Mouse (Mus musculus) ES-E14 (cell line): Measurements from ENCODE around the gene Dnali1. TPM values are rescaled to one million over a fixed set of nuclear protein-coding genes. Genes with fewer than 3 reads are reported as not detected.

Source experiments
- DNase-seq: peaks from one replicate; pipeline ENCODE4 v3.0.0-alpha.2; 2013; ENCODE audit warnings: low read depth, low spot score
- H3K27ac ChIP-seq: 2 replicates; pipeline ENCODE4 v1.5.1; 2012; ENCODE audit warnings: low read depth, mild to moderate bottlenecking, low read length, moderate library complexity, mixed read lengths; ENCODE audit not compliant: poor library complexity, insufficient read depth, severe bottlenecking
- H3K36me3 ChIP-seq: 2 replicates; pipeline ENCODE4 v1.6.1; 2012; ENCODE audit warnings: mild to moderate bottlenecking, low read length, moderate library complexity, mixed read lengths; ENCODE audit not compliant: control insufficient read depth, poor library complexity, insufficient read depth, severe bottlenecking
- H3K4me1 ChIP-seq, 2 experiments: fragments of 150-350 bp in 1 of 2; sonication (generic) in 1 of 2; 2 replicates each; pipeline ENCODE4 v1.6.1; 2012; ENCODE audit warnings: low read length in 2 of 2, mild to moderate bottlenecking in 1 of 2, mixed read lengths in 1 of 2; ENCODE audit not compliant: control insufficient read depth in 2 of 2, insufficient read depth in 2 of 2, poor library complexity in 1 of 2
- H3K4me3 ChIP-seq, 2 experiments: fragments of 150-350 bp in 1 of 2; sonication (generic) in 1 of 2; 2 replicates each; pipeline ENCODE4 v1.5.1; 2012; ENCODE audit warnings: low read length in 2 of 2, low read depth in 1 of 2, mild to moderate bottlenecking in 1 of 2, mixed read lengths in 1 of 2; ENCODE audit not compliant: insufficient read depth in 1 of 2, poor library complexity in 1 of 2, severe bottlenecking in 1 of 2
- H3K9ac ChIP-seq: 2 replicates; pipeline ENCODE4 v1.6.1; 2012; ENCODE audit warnings: low read depth, mild to moderate bottlenecking, low read length, mixed read lengths; ENCODE audit not compliant: poor library complexity, insufficient read depth, severe bottlenecking
- H3K9me3 ChIP-seq: fragments of 150-350 bp; sonication (generic); 2 replicates; pipeline ENCODE4 v1.6.1; 2012; ENCODE audit warnings: low read depth, mild to moderate bottlenecking, low read length; ENCODE audit not compliant: control insufficient read depth, insufficient read depth
- CHD2 ChIP-seq: IDR thresholded peaks from 2 replicates; pipeline ENCODE4 v1.6.1; 2014; ENCODE audit warnings: mild to moderate bottlenecking, low read depth, low read length, inconsistent platforms
- HCFC1 ChIP-seq: IDR thresholded peaks from 2 replicates; pipeline ENCODE4 v1.6.1; 2012; ENCODE audit warnings: low read length, inconsistent platforms, borderline replicate concordance; ENCODE audit not compliant: insufficient read depth
- MAFK ChIP-seq: IDR thresholded peaks from 2 replicates; pipeline ENCODE4 v1.6.1; 2014; ENCODE audit warnings: mild to moderate bottlenecking, low read depth, low read length, inconsistent platforms; ENCODE audit not compliant: insufficient read depth
- ZC3H11A ChIP-seq: IDR thresholded peaks from 2 replicates; pipeline ENCODE4 v1.6.1; 2012; ENCODE audit warnings: low read depth, mild to moderate bottlenecking, inconsistent platforms, low read length, borderline replicate concordance
- ZNF384 ChIP-seq: IDR thresholded peaks from 2 replicates; pipeline ENCODE4 v1.6.1; 2012; ENCODE audit warnings: low read depth, low read length, inconsistent platforms
- in situ Hi-C, 2 experiments: fragments of 600-800 bp; cut with MboI; formaldehyde crosslinking; loops; one replicate each; pipeline ENCODE4 v1.15.1; 2025; ENCODE audit warnings: low sequenced_read_pairs in 2 of 2, inconsistent platforms in 1 of 2; ENCODE audit not compliant: unreplicated experiment in 2 of 2
- total RNA-seq: library from RNA; depleted of rRNA; stranded (reverse); fragments of 300-350 nt; gene quantifications from 2 replicates; pipeline ENCODE4 v1.2.3, GENCODE M21; 2012

Dnali1 gene
- total RNA-seq, 1 experiment, result not detected

DNA sequence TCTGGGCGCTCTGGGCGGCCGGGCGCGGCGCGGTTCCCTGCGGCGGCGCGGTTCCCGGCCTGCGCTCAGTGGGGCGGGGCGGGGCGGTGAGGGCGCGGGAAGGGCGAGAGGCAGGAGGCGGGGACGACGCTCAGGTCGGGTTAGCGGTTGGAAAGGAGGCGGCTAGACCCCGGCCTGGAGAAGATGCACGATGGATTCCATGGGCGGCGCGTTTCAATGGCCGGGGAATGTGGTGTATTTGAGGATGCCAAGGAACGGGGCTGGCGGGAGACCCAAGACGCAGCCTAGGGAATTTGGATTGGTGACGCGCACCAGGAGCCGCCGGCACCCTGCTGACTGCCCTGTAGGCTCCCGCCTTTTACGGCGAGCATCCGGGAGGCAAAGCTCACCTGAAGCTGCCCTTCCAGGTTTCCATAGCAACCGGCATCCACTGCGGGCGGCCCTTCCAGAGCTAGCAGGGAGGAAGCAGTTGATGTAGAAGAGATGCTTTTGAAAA lies 19.9 kb upstream of the Dnali1 start:
- H3K9ac ChIP-seq, result peak overlapping the region; percentile 95
- peak overlapping the region; percentile 85 to 89 for H3K4me3 ChIP-seq
- peak; percentile 71 for DNase-seq
- no peaks in the 10 kb centered on the region for H3K9me3 ChIP-seq
- peak overlapping the region; percentile 87 for H3K27ac ChIP-seq
- peaks cover 0 to 4% of the 10 kb centered on the region in 2 experiments; a peak in 1 of 4 replicates for H3K4me1 ChIP-seq
- H3K36me3 ChIP-seq, result peaks cover 10% of the 10 kb centered on the region
- no peak for TF ChIP-seq ZC3H11A
- no peak for TF ChIP-seq HCFC1
- TF ChIP-seq MAFK, result no peak
- no peak for TF ChIP-seq ZNF384
- no peak for TF ChIP-seq CHD2
- in situ Hi-C loops, result no loop called here

DNA sequence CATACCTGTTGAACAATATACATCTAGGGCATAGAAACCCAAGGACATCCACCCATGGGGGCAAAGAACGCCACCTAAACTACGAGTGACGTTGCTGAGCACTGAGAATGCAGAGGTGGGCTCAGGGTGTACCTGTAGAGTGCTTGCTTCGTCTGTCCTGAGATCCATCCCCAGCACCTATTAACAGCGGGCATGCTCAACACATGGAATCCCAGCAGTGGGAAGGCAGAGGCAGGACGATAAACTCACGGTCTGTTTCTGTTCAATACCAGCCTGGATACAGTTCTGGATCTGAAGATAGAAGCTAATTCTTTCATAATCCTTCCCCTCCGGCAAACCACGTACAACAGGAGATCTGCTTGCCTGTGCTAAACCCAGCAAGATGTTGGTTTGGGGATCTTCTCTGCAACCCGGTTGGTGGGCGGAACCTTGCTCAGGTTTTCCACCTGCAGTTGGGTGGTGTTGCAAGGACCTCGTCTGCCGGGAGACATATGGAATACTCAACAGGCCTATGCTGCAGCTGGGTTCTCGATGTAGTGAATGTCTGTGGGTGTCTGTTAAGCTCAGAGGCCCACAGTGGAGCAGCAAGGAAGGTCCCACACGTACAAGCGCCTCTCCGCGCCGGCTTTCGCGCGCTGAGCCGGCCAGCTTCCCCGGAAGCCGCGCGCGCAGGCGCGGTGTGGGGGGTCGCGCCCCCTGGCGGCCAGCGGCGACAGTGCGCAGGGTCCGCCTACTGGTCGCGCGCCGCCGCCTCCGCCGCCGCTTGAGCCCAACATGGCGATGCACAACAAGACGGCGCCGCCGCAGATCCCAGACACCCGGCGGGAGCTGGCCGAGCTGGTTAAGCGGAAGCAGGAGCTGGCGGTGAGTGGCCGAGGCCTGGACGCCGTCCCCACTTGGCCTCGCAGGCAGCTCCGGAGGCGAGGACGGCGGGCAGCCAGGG lies 19.2 kb upstream of the Dnali1 start, which contains the start of gene Meaf6:
Gene Meaf6, plus strand, starts transcription at position 732 of the 943 bp plus-strand sequence.
- Histone ChIP-seq H3K4me3 (peak within 1 kb of the TSS; percentile 85 to 89), H3K36me3 (peaks cover 4% of the 10 kb centered on the region; the same call in 1 of the 2 replicates), H3K9me3 (no peaks in the 10 kb centered on the region), H3K27ac (peak within 1 kb of the TSS; percentile 87), H3K9ac (peak within 1 kb of the TSS; percentile 95), H3K4me1 (peaks cover 0 to 4% of the 10 kb centered on the region in 2 experiments; a peak in 1 of 4 replicates)
- peak; percentile 69 for DNase-seq
- in situ Hi-C loops, result no loop called here
- no peak for TF ChIP-seq ZNF384
- no peak; the same call in 1 of the 2 replicates for TF ChIP-seq HCFC1
- TF ChIP-seq ZC3H11A, result no peak
- TF ChIP-seq MAFK, result no peak
- no peak for TF ChIP-seq CHD2

DNA sequence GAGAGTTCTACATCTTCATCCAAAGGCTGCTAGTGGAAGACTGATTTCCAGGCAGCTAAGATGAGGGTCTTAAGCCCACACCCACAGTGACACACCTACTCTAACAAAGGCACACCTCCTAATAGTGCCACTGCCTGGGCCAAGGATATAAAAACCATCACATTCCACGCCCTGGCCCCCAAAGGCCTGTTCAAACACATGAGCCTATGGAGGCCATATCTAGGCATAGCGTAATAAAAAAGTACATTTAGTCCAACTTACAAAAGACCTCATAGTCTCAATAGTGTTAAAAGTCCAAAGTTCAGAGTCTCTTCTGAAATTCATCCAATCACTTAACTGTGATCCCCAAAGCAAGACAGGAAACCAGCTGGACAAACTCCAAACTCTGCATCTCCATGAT lies 13.2 kb upstream of the Dnali1 start:
- DNase-seq, result no peak
- no peak overlapping the region for H3K4me3 ChIP-seq
- H3K9me3 ChIP-seq, result no peaks in the 10 kb centered on the region
- in situ Hi-C loops, result no loop called here
- 0 out of 4 replicates have a peak, but pooled peaks cover 0 to 2% of the 10 kb centered on the region in 2 experiments for H3K4me1 ChIP-seq
- H3K36me3 ChIP-seq, result peaks cover 21% of the 10 kb centered on the region
- H3K27ac ChIP-seq, result no peak overlapping the region
- no peak overlapping the region for H3K9ac ChIP-seq
- TF ChIP-seq CHD2 (no peak), MAFK (no peak), ZNF384 (no peak), ZC3H11A (no peak), HCFC1 (no peak)

GRCm38 (mm10) chr4:125077700-125078099 lies 12.2 kb upstream of the Dnali1 start:
- H3K27ac ChIP-seq, result no peak overlapping the region
- no peak for DNase-seq
- no peak overlapping the region for H3K4me3 ChIP-seq
- in situ Hi-C loops, result no loop called here
- no peaks in the 10 kb centered on the region for H3K9me3 ChIP-seq
- no peak for TF ChIP-seq ZC3H11A
- no peak for TF ChIP-seq MAFK
- TF ChIP-seq CHD2, result no peak
- no peak for TF ChIP-seq ZNF384
- TF ChIP-seq HCFC1, result no peak
- H3K36me3 ChIP-seq, result peaks cover 30% of the 10 kb centered on the region
- no peak overlapping the region for H3K9ac ChIP-seq
- H3K4me1 ChIP-seq, result no peaks in the 10 kb centered on the region
